Mouse (Mus musculus): ENCODE results near the gene Gins2. TPM values are rescaled to one million over a fixed set of nuclear protein-coding genes. Genes with fewer than 3 reads are reported as not detected.

Gene Gins2
- polyA plus RNA-seq (2021; fragmentation: Nextera tagmentation): 3.9 and 5.7 TPM in 2 replicates
- long read RNA-seq, experiment 1, partial matches to known transcripts: 0 of 3 reads
- long read RNA-seq, experiment 1, other reads (novel, unspliced or antisense): 0 of 3 reads
- long read RNA-seq, experiment 2, transcript Gins2-201 (5 exons, 3,900 nt): major isoform, 5 of 5 reads
- long read RNA-seq, experiment 2, partial matches to known transcripts: 0 of 5 reads
- long read RNA-seq, experiment 2, other reads (novel, unspliced or antisense): 0 of 5 reads

DNA sequence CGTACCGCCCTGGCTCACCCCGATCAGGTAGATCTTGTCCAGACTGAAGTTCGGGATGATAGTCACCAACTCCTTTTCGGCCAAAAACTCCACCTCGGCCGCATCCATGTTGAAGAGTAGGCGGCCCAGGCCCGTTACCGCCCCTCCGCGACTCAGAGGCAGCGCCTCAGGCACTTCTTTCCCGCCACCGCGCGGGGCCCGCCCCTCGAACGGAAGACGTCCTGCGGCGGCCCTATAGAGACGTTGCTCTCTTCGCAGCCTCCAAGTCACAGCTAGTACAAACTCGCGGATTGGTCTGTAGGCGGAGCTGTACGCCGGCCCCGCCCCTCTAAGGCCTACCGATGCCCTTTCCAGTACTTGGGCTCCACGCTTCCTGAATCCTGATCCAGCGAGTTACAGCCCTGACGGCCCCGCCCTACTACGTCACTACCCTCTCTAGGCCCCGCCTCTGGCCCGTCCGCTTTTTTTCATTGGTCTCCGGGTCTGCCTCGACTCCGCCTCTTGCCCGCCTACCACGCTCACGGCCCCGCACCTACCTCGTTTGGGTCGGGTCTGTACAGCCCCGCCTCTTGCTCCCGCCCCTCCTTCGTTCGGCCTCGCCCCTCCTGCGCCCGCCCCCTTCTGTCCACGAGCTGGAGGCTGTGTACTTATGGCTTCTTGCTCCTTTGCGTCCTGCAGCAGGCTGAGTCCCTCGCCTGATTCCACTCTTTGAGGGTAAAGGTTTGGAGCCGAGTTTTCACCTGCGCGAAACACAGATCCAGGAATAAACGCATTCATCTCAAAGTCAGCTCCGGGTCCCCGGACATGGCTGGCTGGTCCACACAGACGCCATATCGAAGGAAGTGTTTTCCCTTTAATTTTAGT, at the start of gene Gins2:
Gins2 (minus strand) TSS at position 397 of the 864 bp plus-strand sequence.

Small RNAs within 50 kb of the gene (microRNA-seq; reads per million reads assigned to microRNA genes)
- 4.1 reads per million, percentile 15 among the genes with 10 or more reads in this experiment for gene Mir7687

Other genes starting within 250 kb of the Gins2 start
- 8.2 and 10.1 TPM in 2 replicates for gene 1190005I06Rik, start 58.3 kb upstream of the Gins2 start, polyA plus RNA-seq (2021; fragmentation: Nextera tagmentation)
- 1.3 and 1.9 TPM in 2 replicates for gene Gm27021, start 78.8 kb upstream of the Gins2 start, polyA plus RNA-seq (2021; fragmentation: Nextera tagmentation)
- gene Cox4i1, start 78.9 kb upstream of the Gins2 start, polyA plus RNA-seq (2021; fragmentation: Nextera tagmentation): 5,007 and 5,224 TPM in 2 replicates
- 98.3 and 119 TPM in 2 replicates for gene Emc8, start 79.3 kb upstream of the Gins2 start, polyA plus RNA-seq (2021; fragmentation: Nextera tagmentation)
- gene Irf8, start 147.1 kb upstream of the Gins2 start, polyA plus RNA-seq (2021; fragmentation: Nextera tagmentation): 4.2 and 5.1 TPM in 2 replicates

Data from layer of hippocampus, adult 6 months (tissue).